Mouse (Mus musculus): ENCODE data around the gene Nup205. TPM values are rescaled to one million over a fixed set of nuclear protein-coding genes. Genes with fewer than 3 reads are reported as not detected.
"Not testable (repeated sequence)": the region's sequence is repeated elsewhere in the genome, so short reads cannot be mapped to it uniquely, and the experiment has no call there.

The Nup205 gene
- polyA plus RNA-seq, 1 experiment from 2014 or later = 17.8 TPM

- Histone ChIP-seq H3K9ac (ENCODE audit: low read depth, low read length) (no peak overlapping the region), H3K4me3 (ENCODE audit: low read depth, low read length) (no peak overlapping the region), H3K27ac (ENCODE audit: low read length) (no peak overlapping the region), H3K9me3 (replicated peaks; ENCODE audit: control insufficient read depth, low read length) (no peaks in the 10 kb centered on the region), H3K27me3 (ENCODE audit: control insufficient read depth, insufficient read depth, low read depth, low read length) (no peaks in the 10 kb centered on the region), H3K4me2 (ENCODE audit: low read depth, low read length) (no peak overlapping the region), H3K4me1 (ENCODE audit: control insufficient read depth, low read depth, low read length) (no peaks in the 10 kb centered on the region), H3K36me3 (ENCODE audit: control insufficient read depth, insufficient read depth) (no peaks in the 10 kb centered on the region)
- ATAC-seq (ENCODE audit: low read depth) = no peak
Observed at GRCm38 (mm10) chr6:35154540-35154939, 22.7 kb upstream of the Nup205 start.

- ATAC-seq (ENCODE audit: low read depth) = peak; percentile 64
- Histone ChIP-seq H3K9me3 (replicated peaks; ENCODE audit: control insufficient read depth, low read length) (no peaks in the 10 kb centered on the region), H3K4me2 (ENCODE audit: low read depth, low read length) (no peak overlapping the region)
Observed at GRCm38 (mm10) chr6:35169250-35169649, 8.0 kb upstream of the Nup205 start.

GRCm38 (mm10) chr6:35172028-35172427 is 5.2 kb upstream of the Nup205 start:
- not testable (repeated sequence) for H3K4me1 ChIP-seq (ENCODE audit: control insufficient read depth, low read depth, low read length); H3K27me3 ChIP-seq (ENCODE audit: control insufficient read depth, insufficient read depth, low read depth, low read length); H3K36me3 ChIP-seq (ENCODE audit: control insufficient read depth, insufficient read depth); H3K4me2 ChIP-seq (ENCODE audit: low read depth, low read length); H3K27ac ChIP-seq (ENCODE audit: low read length); H3K9ac ChIP-seq (ENCODE audit: low read depth, low read length); H3K4me3 ChIP-seq (ENCODE audit: low read depth, low read length); ATAC-seq (ENCODE audit: low read depth); H3K9me3 ChIP-seq (replicated peaks; ENCODE audit: control insufficient read depth, low read length)
- 39% methylated on average over 3 of the region's 3 CpGs for WGBS (ENCODE audit: insufficient replicate concordance)

More at GRCm38 (mm10) chr6:35169250-35169649, 8.0 kb upstream of the Nup205 start:
- no peak overlapping the region for H3K4me3 ChIP-seq (ENCODE audit: low read depth, low read length)
- H3K4me1 ChIP-seq (ENCODE audit: control insufficient read depth, low read depth, low read length) = no peaks in the 10 kb centered on the region
- WGBS (ENCODE audit: insufficient replicate concordance) = 51% methylated on average over 4 of the region's 4 CpGs
- no peaks in the 10 kb centered on the region for H3K27me3 ChIP-seq (ENCODE audit: control insufficient read depth, insufficient read depth, low read depth, low read length)
- H3K27ac ChIP-seq (ENCODE audit: low read length) = no peak overlapping the region
- H3K9ac ChIP-seq (ENCODE audit: low read depth, low read length) = no peak overlapping the region
- no peaks in the 10 kb centered on the region for H3K36me3 ChIP-seq (ENCODE audit: control insufficient read depth, insufficient read depth)

- H3K9ac ChIP-seq (ENCODE audit: low read depth, low read length) = no peak overlapping the region
- ATAC-seq (ENCODE audit: low read depth) = no peak
- H3K4me3 ChIP-seq (ENCODE audit: low read depth, low read length) = no peak overlapping the region
- no peak overlapping the region for H3K4me2 ChIP-seq (ENCODE audit: low read depth, low read length)
- no peaks in the 10 kb centered on the region for H3K36me3 ChIP-seq (ENCODE audit: control insufficient read depth, insufficient read depth)
- no peaks in the 10 kb centered on the region; the same call in 1 of the 2 replicates for H3K4me1 ChIP-seq (ENCODE audit: control insufficient read depth, low read depth, low read length)
- no peaks in the 10 kb centered on the region for H3K9me3 ChIP-seq (replicated peaks; ENCODE audit: control insufficient read depth, low read length)
- no peaks in the 10 kb centered on the region for H3K27me3 ChIP-seq (ENCODE audit: control insufficient read depth, insufficient read depth, low read depth, low read length)
- H3K27ac ChIP-seq (ENCODE audit: low read length) = no peak overlapping the region
- 75% methylated on average over 4 of the region's 4 CpGs for WGBS (ENCODE audit: insufficient replicate concordance)
Observed at GRCm38 (mm10) chr6:35173181-35173580, 4.0 kb upstream of the Nup205 start.

- peak overlapping the region; percentile 91 for H3K9ac ChIP-seq (ENCODE audit: low read depth, low read length)
- H3K27ac ChIP-seq (ENCODE audit: low read length) = peak overlapping the region; percentile 94
- WGBS (ENCODE audit: insufficient replicate concordance) = under 1% methylated on average over 64 of the region's 69 CpGs
- peak overlapping the region; percentile 97 for H3K4me2 ChIP-seq (ENCODE audit: low read depth, low read length)
- peak overlapping the region; percentile 94 for H3K4me3 ChIP-seq (ENCODE audit: low read depth, low read length)
- peak; percentile 51 for ATAC-seq (ENCODE audit: low read depth)
- no peaks in the 10 kb centered on the region for H3K27me3 ChIP-seq (ENCODE audit: control insufficient read depth, insufficient read depth, low read depth, low read length)
- H3K4me1 ChIP-seq (ENCODE audit: control insufficient read depth, low read depth, low read length) = no peaks in the 10 kb centered on the region; the same call in 1 of the 2 replicates
- no peaks in the 10 kb centered on the region for H3K9me3 ChIP-seq (replicated peaks; ENCODE audit: control insufficient read depth, low read length)
- H3K36me3 ChIP-seq (ENCODE audit: control insufficient read depth, insufficient read depth) = no peaks in the 10 kb centered on the region
Observed at GRCm38 (mm10) chr6:35177650-35178272, 540 bp downstream of the Nup205 start.

- not testable (repeated sequence) for H3K4me3 ChIP-seq (ENCODE audit: low read depth, low read length); H3K4me2 ChIP-seq (ENCODE audit: low read depth, low read length); H3K27me3 ChIP-seq (ENCODE audit: control insufficient read depth, insufficient read depth, low read depth, low read length); H3K9me3 ChIP-seq (replicated peaks; ENCODE audit: control insufficient read depth, low read length); ATAC-seq (ENCODE audit: low read depth); H3K4me1 ChIP-seq (ENCODE audit: control insufficient read depth, low read depth, low read length); H3K36me3 ChIP-seq (ENCODE audit: control insufficient read depth, insufficient read depth); H3K9ac ChIP-seq (ENCODE audit: low read depth, low read length); H3K27ac ChIP-seq (ENCODE audit: low read length)
- WGBS (ENCODE audit: insufficient replicate concordance) = 81% methylated on average over 3 of the region's 3 CpGs
Observed at GRCm38 (mm10) chr6:35179299-35179698, 2.1 kb downstream of the Nup205 start.

- Histone ChIP-seq H3K27ac (ENCODE audit: low read length) (no peak overlapping the region), H3K27me3 (ENCODE audit: control insufficient read depth, insufficient read depth, low read depth, low read length) (no peaks in the 10 kb centered on the region), H3K9ac (ENCODE audit: low read depth, low read length) (no peak overlapping the region), H3K9me3 (replicated peaks; ENCODE audit: control insufficient read depth, low read length) (no peaks in the 10 kb centered on the region), H3K36me3 (ENCODE audit: control insufficient read depth, insufficient read depth) (peaks cover 4% of the 10 kb centered on the region), H3K4me1 (ENCODE audit: control insufficient read depth, low read depth, low read length) (no peaks in the 10 kb centered on the region; the same call in 1 of the 2 replicates), H3K4me2 (ENCODE audit: low read depth, low read length) (no peak overlapping the region), H3K4me3 (ENCODE audit: low read depth, low read length) (no peak overlapping the region)
- WGBS (ENCODE audit: insufficient replicate concordance) = 79% methylated on average over 1 of the region's 1 CpGs
- ATAC-seq (ENCODE audit: low read depth) = no peak
Observed at GRCm38 (mm10) chr6:35184781-35185180, 7.6 kb downstream of the Nup205 start.

GRCm38 (mm10) chr6:35191198-35191597 is 14.0 kb downstream of the Nup205 start:
- Histone ChIP-seq H3K4me1 (ENCODE audit: control insufficient read depth, low read depth, low read length) (no peaks in the 10 kb centered on the region), H3K9ac (ENCODE audit: low read depth, low read length) (no peak overlapping the region), H3K36me3 (ENCODE audit: control insufficient read depth, insufficient read depth) (peaks cover 25% of the 10 kb centered on the region), H3K9me3 (replicated peaks; ENCODE audit: control insufficient read depth, low read length) (no peaks in the 10 kb centered on the region), H3K27ac (ENCODE audit: low read length) (no peak overlapping the region), H3K4me3 (ENCODE audit: low read depth, low read length) (no peak overlapping the region), H3K4me2 (ENCODE audit: low read depth, low read length) (no peak overlapping the region), H3K27me3 (ENCODE audit: control insufficient read depth, insufficient read depth, low read depth, low read length) (no peaks in the 10 kb centered on the region)
- WGBS (ENCODE audit: insufficient replicate concordance) = 76% methylated on average over 8 of the region's 8 CpGs
- no peak for ATAC-seq (ENCODE audit: low read depth)

GRCm38 (mm10) chr6:35225696-35226095 is 48.5 kb downstream of the Nup205 start:
- no peak overlapping the region for H3K9ac ChIP-seq (ENCODE audit: low read depth, low read length)
- H3K9me3 ChIP-seq (replicated peaks; ENCODE audit: control insufficient read depth, low read length) = no peaks in the 10 kb centered on the region
- H3K4me2 ChIP-seq (ENCODE audit: low read depth, low read length) = no peak overlapping the region
- ATAC-seq (ENCODE audit: low read depth) = no peak
- no peak overlapping the region for H3K27ac ChIP-seq (ENCODE audit: low read length)
- no peak overlapping the region for H3K4me3 ChIP-seq (ENCODE audit: low read depth, low read length)
- no peaks in the 10 kb centered on the region for H3K27me3 ChIP-seq (ENCODE audit: control insufficient read depth, insufficient read depth, low read depth, low read length)
- peaks cover 17% of the 10 kb centered on the region for H3K36me3 ChIP-seq (ENCODE audit: control insufficient read depth, insufficient read depth)
- WGBS (ENCODE audit: insufficient replicate concordance) = 90% methylated on average over 4 of the region's 4 CpGs
- no peaks in the 10 kb centered on the region for H3K4me1 ChIP-seq (ENCODE audit: control insufficient read depth, low read depth, low read length)
